Mouse (Mus musculus) spleen, adult 18-20 months (tissue): ENCODE data around the gene Mtx1.

Experiments
- DNase-seq, 2 experiments: peaks; one replicate each; pipeline ENCODE4 v3.0.0; 2022; ENCODE audit warnings: mixed read lengths in 2 of 2

The Mtx1 gene

GRCm38 (mm10) chr3:89210731-89211130, 16.2 kb downstream of the Mtx1 start:
- DNase-seq, result no peak

GRCm38 (mm10) chr3:89210162-89210561, 16.7 kb downstream of the Mtx1 start:
- no peak for DNase-seq

DNA sequence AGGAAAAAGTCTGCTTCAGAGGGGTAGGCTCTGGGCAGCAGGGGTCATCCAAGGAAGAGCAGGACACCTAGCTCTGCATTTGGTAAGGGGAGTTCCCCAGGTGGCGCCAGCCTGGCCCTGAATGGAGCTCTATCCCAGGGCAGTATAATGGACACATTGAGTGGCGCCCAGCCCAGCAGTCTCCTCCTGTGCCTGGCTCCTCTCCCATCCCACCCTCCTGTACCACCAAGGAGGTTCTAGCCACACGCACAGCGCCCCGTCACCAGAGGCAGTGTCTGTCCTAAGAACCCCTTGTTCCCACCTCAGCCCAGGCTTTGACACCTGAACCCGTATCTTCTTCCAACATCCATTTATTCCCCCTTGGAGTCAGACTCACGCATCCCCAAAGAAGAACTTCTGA, 17.2 kb downstream of the Mtx1 start:
- no peak for DNase-seq

GRCm38 (mm10) chr3:89208736-89209135, 18.2 kb downstream of the Mtx1 start:
- DNase-seq, result no peak

DNA sequence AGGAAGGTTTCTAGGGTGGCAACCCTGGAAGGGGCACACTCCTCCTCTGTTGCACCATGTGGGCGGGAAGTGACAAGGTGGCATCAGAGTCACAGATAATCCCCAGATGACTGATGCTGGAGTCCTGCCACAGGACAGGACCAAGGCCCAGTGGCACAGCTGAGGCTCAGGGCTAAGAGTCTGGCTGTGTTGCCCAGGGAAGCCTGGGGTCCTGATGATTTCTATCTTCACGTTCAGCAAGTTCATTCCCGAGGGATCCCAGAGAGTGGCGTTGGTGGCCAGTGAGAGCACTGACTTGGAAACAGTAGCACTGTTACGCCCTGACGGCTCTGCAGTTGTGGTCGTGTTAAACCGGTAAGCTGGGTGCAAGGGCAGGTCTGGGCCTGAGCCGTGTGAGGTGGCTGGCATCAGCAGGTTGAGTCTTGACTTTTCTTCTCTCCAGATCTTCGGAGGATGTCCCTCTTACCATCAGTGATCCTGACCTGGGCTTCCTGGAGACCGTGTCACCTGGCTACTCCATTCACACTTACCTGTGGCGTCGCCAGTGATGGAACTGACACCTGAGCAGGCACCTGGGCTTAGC, 18.7 kb downstream of the Mtx1 start:
- no peak for DNase-seq

GRCm38 (mm10) chr3:89206695-89207094, 20.2 kb downstream of the Mtx1 start:
- DNase-seq, result no peak

GRCm38 (mm10) chr3:89206079-89206478, 20.8 kb downstream of the Mtx1 start:
- no peak for DNase-seq

DNA sequence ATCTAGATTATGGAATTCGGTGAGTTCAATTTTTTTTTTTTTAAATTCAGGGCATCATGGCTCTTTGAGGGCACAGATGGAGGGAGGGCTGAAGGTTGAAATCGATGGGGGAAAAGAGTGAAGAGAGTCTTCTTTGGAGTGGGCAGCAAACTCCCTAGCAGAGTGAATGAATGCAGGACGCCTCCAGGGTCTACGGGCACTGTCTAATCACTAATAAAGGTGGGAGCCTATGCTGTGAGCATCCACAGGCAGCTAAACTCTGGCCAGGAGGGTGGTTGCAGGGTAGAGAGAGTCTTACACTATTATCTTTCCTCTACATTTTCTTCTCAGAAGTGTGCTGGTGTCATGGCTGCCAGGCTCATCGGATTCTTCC, 23.8 kb downstream of the Mtx1 start:
- DNase-seq, result no peak

- peak; percentile 67 to 81 for DNase-seq
Observed at GRCm38 (mm10) chr3:89202253-89203141, 24.4 kb downstream of the Mtx1 start, which contains the start of gene Gba. Gene Gba, plus strand, starts transcription at chr3:89202928.

GRCm38 (mm10) chr3:89199839-89200238, 27.0 kb downstream of the Mtx1 start:
- DNase-seq, result no peak

- peak; percentile 85 to 89 for DNase-seq
Observed at GRCm38 (mm10) chr3:89195979-89196877, 30.7 kb downstream of the Mtx1 start.

- DNase-seq, result peak in 1 of 2 experiments; percentile 37
Observed at GRCm38 (mm10) chr3:89193853-89194252, 33.0 kb downstream of the Mtx1 start.

GRCm38 (mm10) chr3:89193351-89193750, 33.5 kb downstream of the Mtx1 start:
- no peak for DNase-seq

DNA sequence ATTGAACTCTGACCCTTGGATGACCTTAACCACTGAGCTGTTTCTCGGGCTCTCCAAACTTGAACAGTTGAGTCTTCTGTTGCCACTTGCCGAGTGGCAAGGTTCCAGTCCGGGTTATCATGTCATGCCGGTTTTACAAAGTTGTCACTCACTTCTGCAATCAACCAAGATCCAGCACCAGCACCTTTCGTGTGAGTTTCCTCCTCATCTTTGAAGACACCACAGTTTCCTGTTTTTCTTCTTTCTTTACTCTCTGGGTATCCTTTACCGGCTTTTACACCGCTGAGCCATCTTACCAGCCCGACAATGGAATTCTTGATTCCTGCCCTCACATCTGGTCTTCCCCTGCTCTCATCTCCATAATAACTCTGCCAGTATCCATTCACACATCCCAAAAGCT, 36.5 kb downstream of the Mtx1 start:
- peak in 1 of 2 experiments; percentile 31 for DNase-seq

DNA sequence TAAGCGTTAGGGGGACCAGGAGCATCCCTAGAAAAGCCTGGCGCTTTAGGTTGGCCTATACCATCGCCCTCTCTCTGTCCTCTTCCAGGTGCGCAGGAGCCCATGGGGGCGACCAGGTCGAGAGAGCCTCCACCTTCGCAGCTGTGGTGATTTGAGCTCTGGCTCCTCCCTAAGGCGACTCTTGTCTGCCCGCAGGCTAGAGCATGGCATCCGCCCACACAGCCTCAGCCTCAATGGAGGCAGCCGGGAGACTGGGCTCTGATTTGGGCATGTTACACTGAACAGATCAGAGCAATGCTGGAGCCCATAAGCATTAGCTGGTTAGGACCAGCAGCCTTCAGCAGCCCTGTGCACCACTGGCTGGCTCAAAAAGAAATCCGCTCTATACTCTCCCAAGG, 38.4 kb downstream of the Mtx1 start:
- DNase-seq, result peak in 1 of 2 experiments; percentile 43

DNA sequence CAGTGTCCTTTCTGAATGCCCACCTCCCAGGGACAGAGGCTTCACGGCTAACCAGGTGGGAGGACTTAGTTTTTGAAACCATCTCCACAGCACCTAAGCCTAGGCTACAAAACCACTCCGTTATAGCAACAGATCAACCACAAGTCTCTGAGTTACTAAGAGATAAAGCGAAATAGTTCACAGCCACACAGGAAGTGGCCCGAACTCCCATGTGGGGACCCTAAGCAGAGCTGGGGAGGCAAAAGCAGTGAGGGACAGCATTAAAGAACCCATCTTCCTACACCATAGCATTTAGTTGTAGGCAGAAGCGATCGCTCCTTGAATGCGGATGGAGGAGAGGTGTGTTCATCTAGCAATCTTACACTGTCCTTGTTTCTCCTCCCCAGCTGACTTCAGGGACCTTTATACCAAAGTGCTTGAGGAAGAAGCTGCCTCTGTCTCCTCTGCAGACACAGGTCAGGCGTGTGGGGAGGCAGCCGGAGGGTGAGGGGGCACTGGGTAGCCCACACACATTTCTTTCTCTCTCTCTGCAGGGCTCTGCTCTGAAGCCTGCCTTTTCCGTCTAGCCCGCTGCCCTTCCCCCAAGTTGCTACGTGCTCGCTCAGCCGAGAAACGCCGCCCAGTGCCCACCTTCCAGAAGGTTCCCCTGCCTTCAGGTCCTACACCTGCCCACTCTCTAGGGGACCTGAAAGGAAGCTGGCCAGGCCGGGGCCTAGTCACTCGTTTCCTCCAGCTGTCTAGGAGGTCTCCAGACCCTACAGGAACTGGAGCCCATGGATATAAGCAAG, 39.0 kb downstream of the Mtx1 start:
- peak; percentile 48 to 50 for DNase-seq

DNA sequence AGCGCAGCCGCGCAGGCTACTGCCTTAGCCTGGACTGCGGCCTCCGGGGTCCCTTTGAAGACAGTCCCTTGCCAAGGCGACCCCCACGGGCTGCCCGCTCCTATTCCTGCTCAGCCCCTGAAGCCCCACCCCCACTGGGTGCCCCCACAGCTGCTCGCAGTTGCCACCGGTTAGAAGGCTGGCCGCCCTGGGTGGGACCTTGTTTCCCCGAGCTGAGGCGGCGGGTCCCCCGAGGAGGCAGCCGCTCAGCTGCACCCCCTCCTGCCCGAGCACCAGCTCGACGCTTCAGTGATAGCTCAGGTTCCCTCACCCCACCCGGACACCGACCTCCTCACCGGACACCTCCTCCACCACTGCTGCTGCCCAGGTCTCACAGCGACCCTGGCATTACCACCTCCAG, 39.7 kb downstream of the Mtx1 start:
- DNase-seq, result peak in 1 of 2 experiments; percentile 32

GRCm38 (mm10) chr3:89183959-89184315, 43.0 kb downstream of the Mtx1 start:
- no peak for DNase-seq

GRCm38 (mm10) chr3:89183058-89183958, 43.6 kb downstream of the Mtx1 start, which contains the start of gene Fam189b:
Gene Fam189b, plus strand, starts transcription at chr3:89183143.
- peak; percentile 52 to 59 for DNase-seq

DNA sequence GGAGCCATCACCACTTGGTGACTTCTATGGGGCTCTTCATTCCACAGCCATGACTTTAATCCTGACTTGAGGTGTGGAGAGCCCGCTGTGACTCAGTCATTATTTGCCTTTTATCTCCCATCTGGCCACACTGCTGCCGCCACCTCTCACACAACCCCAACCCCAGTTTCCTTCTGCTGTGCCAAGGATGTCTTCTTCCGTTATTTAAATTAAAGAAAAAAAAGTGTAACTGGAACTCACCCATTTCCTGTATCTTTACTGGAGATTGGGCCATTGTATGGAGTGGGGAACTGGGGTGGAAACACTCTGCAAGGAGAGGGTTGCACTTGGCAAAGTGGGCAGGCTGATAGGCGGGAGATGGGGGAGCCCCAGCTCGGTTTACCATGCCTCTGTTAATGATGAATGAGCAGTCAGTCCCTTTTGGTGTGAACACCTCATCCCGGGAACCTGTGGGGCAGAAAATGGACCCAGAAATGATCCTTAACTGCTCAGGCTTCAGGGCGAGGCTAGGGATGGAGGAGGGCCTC, 44.3 kb downstream of the Mtx1 start:
- no peak for DNase-seq
